ENCODE assay signal across 8 mouse cellular contexts in genomic region chr10:94129680-94130119, GRCm38 (mm10). TPM values are rescaled to one million over a fixed set of nuclear protein-coding genes. Genes with fewer than 3 reads are reported as not detected.
DNase-seq lines count a peak whose midpoint lies in the region; ATAC-seq and TF ChIP-seq lines count a peak whose summit lies in the region.

No protein-coding gene starts in this region.

- TF ChIP-seq EP300 in liver, postnatal 0 days (IDR thresholded peaks at IDR 0.05; ENCODE audit: low read depth) = no peak

- no peaks in the 10 kb centered on the region for H3K9me3 ChIP-seq in liver, postnatal 0 days (ENCODE audit: low read length)
- H3K9me3 ChIP-seq in liver, embryonic 11.5 days (ENCODE audit: control insufficient read depth, low read length) = no peaks in the 10 kb centered on the region
- no peaks in the 10 kb centered on the region for H3K9me3 ChIP-seq in forebrain, embryonic 11.5 days (ENCODE audit: control insufficient read depth, low read length)
- no peaks in the 10 kb centered on the region for H3K9me3 ChIP-seq in intestine, embryonic 14.5 days (ENCODE audit: control insufficient read depth, low read length)

- peak; percentile 47 for ATAC-seq in liver, postnatal 0 days
- ATAC-seq in liver, embryonic 11.5 days (replicated peaks; ENCODE audit: low FRiP score) = no peak
- ATAC-seq in forebrain, embryonic 11.5 days (replicated peaks; ENCODE audit: low FRiP score) = peak; percentile 61; the same call in 1 of the 2 replicates
- no peak for ATAC-seq in intestine, embryonic 14.5 days (replicated peaks; ENCODE audit: low FRiP score, low TSS enrichment, low read depth)
- no peak for ATAC-seq in CD4-positive, CD25-positive, alpha-beta regulatory T cell, adult 4 months
- ATAC-seq in megakaryocyte, adult 5-6 weeks (ENCODE audit: poor library complexity, severe bottlenecking) = no peak

- H3K4me3 ChIP-seq in liver, postnatal 0 days (ENCODE audit: low read depth, low read length) = no peak overlapping the region
- no peak overlapping the region for H3K4me3 ChIP-seq in liver, embryonic 11.5 days (ENCODE audit: low read depth, low read length)
- H3K4me3 ChIP-seq in forebrain, embryonic 11.5 days (ENCODE audit: low read depth, low read length) = no peak overlapping the region
- no peak overlapping the region for H3K4me3 ChIP-seq in intestine, embryonic 14.5 days (ENCODE audit: low read depth, low read length)

- 0 out of 2 replicates have a peak overlapping the region, but pooled peaks have one; percentile 26 for H3K27ac ChIP-seq in liver, postnatal 0 days (ENCODE audit: low read depth)
- no peak overlapping the region for H3K27ac ChIP-seq in liver, embryonic 11.5 days (ENCODE audit: low read depth, low read length)
- peak overlapping the region; percentile 31; the same call in 1 of the 2 replicates for H3K27ac ChIP-seq in forebrain, embryonic 11.5 days (ENCODE audit: low read depth, low read length)
- peak overlapping the region; percentile 77; the same call in 1 of the 2 replicates for H3K27ac ChIP-seq in intestine, embryonic 14.5 days (ENCODE audit: low read depth)

- H3K9ac ChIP-seq in liver, postnatal 0 days (replicated peaks) = no peak overlapping the region
- H3K9ac ChIP-seq in liver, embryonic 11.5 days (ENCODE audit: low read depth, low read length) = no peak overlapping the region
- H3K9ac ChIP-seq in forebrain, embryonic 11.5 days (ENCODE audit: low read length) = no peak overlapping the region
- H3K9ac ChIP-seq in intestine, embryonic 14.5 days (ENCODE audit: low read length) = no peak overlapping the region

- no peak for DNase-seq in liver, postnatal 0 days
- DNase-seq in liver, embryonic 11.5 days (ENCODE audit: low spot score) = no peak
- no peak for DNase-seq in forebrain, embryonic 11.5 days (ENCODE audit: low spot score)
- no peak for DNase-seq in intestine, embryonic 14.5 days (ENCODE audit: low spot score)
- DNase-seq in left cerebral cortex, postnatal 4 days = peak; percentile 88
- peak; percentile 90 for DNase-seq in retina, embryonic 14.5 days (ENCODE audit: low spot score)

- H3K4me1 ChIP-seq in liver, postnatal 0 days (ENCODE audit: insufficient read depth) = peaks cover 3% of the 10 kb centered on the region; the same call in 1 of the 2 replicates
- H3K4me1 ChIP-seq in liver, embryonic 11.5 days (replicated peaks; ENCODE audit: control insufficient read depth, insufficient read depth, low read length) = no peaks in the 10 kb centered on the region
- no peaks in the 10 kb centered on the region for H3K4me1 ChIP-seq in forebrain, embryonic 11.5 days (replicated peaks; ENCODE audit: control insufficient read depth, insufficient read depth, low read length)
- H3K4me1 ChIP-seq in intestine, embryonic 14.5 days (replicated peaks; ENCODE audit: control insufficient read depth, insufficient read depth, low read length) = peaks cover 9% of the 10 kb centered on the region; the same call in 1 of the 2 replicates

- no peak for TF ChIP-seq CTCF in liver, postnatal 0 days (IDR thresholded peaks at IDR 0.05; ENCODE audit: low read depth)

- intact Hi-C loops in left cerebral cortex, postnatal 4 days (cut with DNase I) = no loop called here

- H3K36me3 ChIP-seq in liver, postnatal 0 days (replicated peaks; ENCODE audit: insufficient read depth, low read length) = peaks cover 26% of the 10 kb centered on the region
- H3K36me3 ChIP-seq in liver, embryonic 11.5 days (ENCODE audit: control insufficient read depth, insufficient read depth, low read length) = peaks cover 7% of the 10 kb centered on the region; the same call in 1 of the 2 replicates
- H3K36me3 ChIP-seq in forebrain, embryonic 11.5 days (ENCODE audit: control insufficient read depth, insufficient read depth, low read length) = no peaks in the 10 kb centered on the region
- peaks cover 6% of the 10 kb centered on the region; the same call in 1 of the 2 replicates for H3K36me3 ChIP-seq in intestine, embryonic 14.5 days (ENCODE audit: control insufficient read depth, insufficient read depth, low read length)

- 62% methylated on average over 9 of the region's 9 CpGs for WGBS in liver, postnatal 0 days (ENCODE audit: insufficient replicate concordance)
- 76% methylated on average over 9 of the region's 9 CpGs for WGBS in liver, embryonic 11.5 days
- WGBS in forebrain, embryonic 11.5 days = 70% methylated on average over 9 of the region's 9 CpGs
- 15% methylated on average over 9 of the region's 9 CpGs for WGBS in intestine, embryonic 14.5 days

- no peaks in the 10 kb centered on the region for H3K27me3 ChIP-seq in liver, postnatal 0 days (ENCODE audit: insufficient read depth, low read length)
- H3K27me3 ChIP-seq in liver, embryonic 11.5 days (replicated peaks; ENCODE audit: control insufficient read depth, insufficient read depth, low read length) = no peaks in the 10 kb centered on the region
- H3K27me3 ChIP-seq in forebrain, embryonic 11.5 days (ENCODE audit: control insufficient read depth, insufficient read depth, low read length) = no peaks in the 10 kb centered on the region
- no peaks in the 10 kb centered on the region for H3K27me3 ChIP-seq in intestine, embryonic 14.5 days (replicated peaks; ENCODE audit: control insufficient read depth, insufficient read depth, low read length)

- H3K4me2 ChIP-seq in liver, postnatal 0 days (ENCODE audit: low read depth, low read length) = no peak overlapping the region
- H3K4me2 ChIP-seq in liver, embryonic 11.5 days = no peak overlapping the region
- no peak overlapping the region for H3K4me2 ChIP-seq in forebrain, embryonic 11.5 days (ENCODE audit: low read depth, low read length, severe bottlenecking)
- H3K4me2 ChIP-seq in intestine, embryonic 14.5 days (ENCODE audit: low read length) = no peak overlapping the region

RNA-seq across cellular contexts. Expression of gene Nr2c1, which starts 18.1 kb away (rescaled TPM):
- 2.4 and 2.9 TPM in 2 replicates for polyA plus RNA-seq in liver, postnatal 0 days (2015; fragmentation: Nextera tagmentation; extraction: Ambion mirVana)
- 6.4 and 7.4 TPM in 2 replicates for polyA plus RNA-seq in liver, embryonic 11.5 days (2014; fragmentation: Nextera tagmentation; extraction: Ambion mirVana)
- 10.9 and 11.4 TPM in 2 replicates for polyA plus RNA-seq in forebrain, embryonic 11.5 days (2014; fragmentation: Nextera tagmentation; extraction: Ambion mirVana)
- 10.7 and 13.7 TPM in 2 replicates for polyA plus RNA-seq in intestine, embryonic 14.5 days (2014; fragmentation: Nextera tagmentation; extraction: Ambion mirVana)
- 1 to 10 TPM; 8.2 to 8.6 TPM for total RNA-seq in left cerebral cortex, postnatal 4 days (2021)
- 1 to 10 TPM; 4.6 to 6.4 TPM for polyA plus RNA-seq in CD4-positive, CD25-positive, alpha-beta regulatory T cell, adult 4 months (2017; shearing (Covaris generic))
- total RNA-seq in megakaryocyte, adult 5-6 weeks (2015) = 9.8 and 10.6 TPM in 2 replicates
- 3.5 and 3.9 TPM in 2 replicates for total RNA-seq in megakaryocyte, adult 5-6 weeks (2017)

Comparison
In these comparisons a context has a peak if more than half of its experiments do, and no peak if none do; other contexts are left out.
1. ATAC-seq: peak in liver, postnatal 0 days (single experiment) and forebrain, embryonic 11.5 days (single experiment); none in liver, embryonic 11.5 days (single experiment), intestine, embryonic 14.5 days (single experiment), CD4-positive, CD25-positive, alpha-beta regulatory T cell, adult 4 months (single experiment) and megakaryocyte, adult 5-6 weeks (single experiment).
2. DNase-seq: peak in left cerebral cortex, postnatal 4 days (single experiment) and retina, embryonic 14.5 days (single experiment); none in liver, postnatal 0 days (single experiment), liver, embryonic 11.5 days (single experiment), forebrain, embryonic 11.5 days (single experiment) and intestine, embryonic 14.5 days (single experiment).